Mouse (Mus musculus): ENCODE results near the gene Tns4. TPM values are rescaled to one million over a fixed set of nuclear protein-coding genes. Genes with fewer than 3 reads are reported as not detected.

Tns4 gene
- total RNA-seq, 4 experiments from 2014 or later: not detected

DNA sequence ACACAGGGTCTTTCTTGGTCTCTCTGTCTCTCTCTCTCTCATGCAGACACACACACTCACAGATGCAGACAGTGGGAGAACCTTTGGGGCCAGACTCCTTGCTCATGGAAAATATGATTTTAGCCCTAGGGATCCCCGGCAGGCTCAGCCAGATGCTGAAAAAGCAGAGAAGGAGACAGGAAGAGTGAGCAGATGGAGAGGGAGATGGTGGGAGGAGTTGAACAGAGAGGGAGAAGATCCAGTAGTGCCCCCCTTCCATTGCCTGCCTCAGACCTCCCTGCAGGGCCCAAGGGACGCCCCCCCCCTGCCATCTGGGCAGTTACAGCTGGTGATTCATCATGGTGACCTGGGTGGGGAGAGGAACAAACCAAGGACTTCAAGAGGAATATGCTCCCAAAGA is 41.5 kb downstream of the Tns4 start:
- peak; percentile 28 to 43 for DNase-seq (ENCODE audit: low spot score in 2 of 2)

- DNase-seq (ENCODE audit: low spot score in 2 of 2): peak; percentile 66 to 81
Observed at GRCm38 (mm10) chr11:99047120-99047519, 42.0 kb downstream of the Tns4 start.

DNA sequence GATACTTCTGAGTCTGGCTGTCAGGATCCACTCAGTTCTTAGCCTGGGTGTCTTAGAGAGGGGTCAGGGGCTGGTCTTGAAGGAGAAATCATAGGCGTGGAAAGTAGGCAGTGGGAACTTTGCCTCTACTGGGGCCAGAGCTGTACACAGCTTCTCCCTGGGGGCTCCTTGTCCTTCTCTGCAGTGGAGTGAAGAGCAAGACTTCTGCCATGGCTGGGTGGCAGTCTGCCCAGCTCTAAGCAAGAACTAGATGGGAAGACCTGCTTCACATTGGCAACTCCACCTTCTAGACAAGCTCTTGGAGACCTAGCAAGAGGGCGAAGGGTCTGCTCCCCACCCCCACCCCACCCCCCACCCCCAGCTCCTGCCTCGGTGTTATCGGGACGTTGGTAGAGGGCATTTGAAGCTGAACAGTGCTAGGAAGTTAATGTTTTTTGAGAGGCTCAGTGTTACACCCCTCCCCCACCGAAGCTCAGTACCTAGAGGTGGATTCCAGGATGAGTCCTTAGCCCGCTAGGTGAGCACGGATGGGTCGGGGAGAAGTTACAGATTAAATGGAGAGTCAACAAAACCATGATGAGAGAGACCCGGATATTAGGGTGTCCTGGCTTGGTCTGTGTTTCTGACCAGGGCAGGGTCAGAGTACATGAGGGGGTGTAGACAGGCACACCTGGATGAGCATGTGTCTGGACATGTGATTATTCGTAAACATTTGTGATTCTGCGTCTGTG is 43.8 kb downstream of the Tns4 start:
- no peak for DNase-seq (ENCODE audit: low spot score in 2 of 2)

DNA sequence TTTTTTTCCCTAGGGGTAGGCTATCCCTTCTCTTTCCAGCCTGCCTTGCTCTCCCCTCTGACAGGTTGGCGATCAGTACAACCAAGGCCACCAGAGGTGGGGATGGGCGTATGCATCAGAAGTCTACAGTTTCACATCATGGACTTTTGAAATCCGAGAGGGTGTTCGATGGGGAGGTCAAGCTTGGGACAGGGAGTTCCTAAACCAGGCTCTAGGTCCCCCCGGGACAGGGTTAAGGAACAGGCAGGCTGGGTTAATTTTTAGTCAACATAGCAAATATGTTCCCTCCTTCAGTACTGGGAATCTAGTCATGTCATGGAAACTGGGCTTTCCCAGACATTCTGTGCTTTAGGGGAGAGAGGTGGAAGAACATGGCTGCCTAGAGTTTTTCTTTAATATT is 44.8 kb downstream of the Tns4 start:
- peak in 1 of 2 experiments; percentile 32 for DNase-seq (ENCODE audit: low spot score in 2 of 2)

DNA sequence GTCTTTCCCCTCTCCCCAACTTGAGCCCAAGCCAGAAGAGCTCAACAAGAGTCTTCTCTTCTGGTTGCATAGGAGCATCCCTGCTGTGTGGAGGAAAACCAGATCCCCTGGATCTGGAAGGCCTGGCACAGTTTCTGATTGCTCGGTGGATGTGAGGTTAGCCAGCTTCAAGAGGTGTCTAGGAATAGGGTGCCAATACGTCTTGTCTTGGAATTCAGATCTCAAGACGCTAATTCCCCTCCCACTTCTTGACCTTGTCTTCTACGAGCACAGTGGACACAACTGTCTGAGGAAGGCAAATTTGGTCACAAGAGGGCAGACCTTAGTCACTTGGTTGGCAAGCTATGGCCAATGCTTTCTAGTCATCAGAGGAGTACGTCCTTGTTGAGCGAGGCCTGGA is 45.5 kb downstream of the Tns4 start:
- no peak for DNase-seq (ENCODE audit: low spot score in 2 of 2)

- no peak for DNase-seq (ENCODE audit: low spot score in 2 of 2)
Observed at GRCm38 (mm10) chr11:99042834-99043431, 46.2 kb downstream of the Tns4 start.

DNA sequence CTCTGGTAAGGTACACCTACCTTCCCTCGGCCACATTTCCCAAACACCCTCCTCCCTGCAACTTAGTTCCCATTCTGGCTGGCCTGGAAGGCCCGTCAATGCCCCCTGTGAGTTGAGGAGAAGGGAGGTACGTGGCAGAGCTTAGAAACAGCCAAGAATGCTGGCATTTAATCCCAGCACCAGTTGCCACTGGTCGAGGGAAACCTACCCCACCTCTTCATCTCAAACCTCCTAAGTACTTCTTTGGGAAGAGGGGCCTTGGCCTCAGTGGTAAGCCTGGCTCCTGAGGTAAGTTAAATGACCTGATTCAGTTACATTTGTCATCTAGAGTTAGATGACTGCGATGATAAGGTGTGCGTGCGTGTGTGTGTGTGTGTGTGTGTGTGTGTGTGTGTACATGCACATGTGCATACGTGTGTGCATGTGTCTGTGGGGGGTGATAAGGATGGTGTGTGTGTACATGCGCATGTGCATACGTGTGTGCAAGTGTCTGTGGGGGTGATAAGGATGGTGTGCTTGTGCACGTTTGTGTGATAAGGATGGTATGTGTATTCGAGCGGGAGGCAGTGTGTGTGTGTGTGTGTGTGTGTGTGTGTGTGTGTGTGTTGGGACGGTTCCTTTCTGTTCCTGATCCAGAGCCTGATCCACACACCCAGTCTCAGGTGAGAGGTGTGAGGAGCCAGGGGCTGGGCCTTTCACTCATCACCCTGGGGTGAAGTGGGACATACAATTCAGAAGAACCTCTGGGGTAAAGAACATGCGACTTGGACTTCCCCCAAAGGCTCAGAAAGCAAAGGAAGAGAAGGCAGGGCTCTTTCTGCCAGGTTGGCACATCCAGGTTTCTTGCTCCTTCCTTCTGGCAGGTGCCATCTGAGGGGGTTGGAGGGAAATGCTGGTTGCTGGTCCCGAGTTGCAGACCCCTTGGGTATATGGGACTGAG is 47.0 kb downstream of the Tns4 start:
- DNase-seq (ENCODE audit: low spot score in 2 of 2): no peak

GRCm38 (mm10) chr11:99041051-99041729 is 47.9 kb downstream of the Tns4 start, which contains the start of gene Igfbp4:
Igfbp4 (plus strand) TSS chr11:99041244.
- DNase-seq (ENCODE audit: low spot score in 2 of 2): peak; percentile 46 to 55

DNA sequence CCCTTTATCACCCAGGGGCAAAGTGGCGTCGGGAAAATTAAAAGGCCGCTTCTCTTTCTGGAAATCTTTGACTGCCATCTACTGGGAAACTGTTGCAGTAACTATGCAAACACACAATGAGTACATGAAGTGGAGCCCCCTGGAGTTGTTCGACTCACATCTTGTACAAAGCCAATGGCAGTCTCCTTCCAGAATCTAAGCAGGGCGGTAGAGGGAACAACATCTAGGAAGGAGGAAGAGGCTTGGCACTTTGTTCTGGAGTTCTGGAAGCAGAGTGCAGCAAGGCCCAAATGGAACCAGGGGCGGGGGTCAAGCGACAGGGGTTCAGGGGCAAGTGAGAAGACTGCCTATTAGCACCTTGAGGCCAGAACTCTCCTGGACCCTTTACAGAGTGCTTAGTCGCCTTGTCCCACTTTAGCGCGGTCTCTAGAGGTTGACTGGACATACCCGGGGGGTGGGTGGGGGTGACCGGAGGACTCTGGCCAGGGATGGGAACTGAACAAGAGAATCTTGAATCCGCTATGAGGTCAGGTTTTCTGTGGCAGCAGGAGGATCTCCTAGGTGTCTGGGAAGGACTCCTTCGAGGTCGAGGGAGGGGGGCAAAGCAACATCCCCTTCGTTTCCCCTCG is 48.6 kb downstream of the Tns4 start:
- no peak for DNase-seq (ENCODE audit: low spot score in 2 of 2)

DNA sequence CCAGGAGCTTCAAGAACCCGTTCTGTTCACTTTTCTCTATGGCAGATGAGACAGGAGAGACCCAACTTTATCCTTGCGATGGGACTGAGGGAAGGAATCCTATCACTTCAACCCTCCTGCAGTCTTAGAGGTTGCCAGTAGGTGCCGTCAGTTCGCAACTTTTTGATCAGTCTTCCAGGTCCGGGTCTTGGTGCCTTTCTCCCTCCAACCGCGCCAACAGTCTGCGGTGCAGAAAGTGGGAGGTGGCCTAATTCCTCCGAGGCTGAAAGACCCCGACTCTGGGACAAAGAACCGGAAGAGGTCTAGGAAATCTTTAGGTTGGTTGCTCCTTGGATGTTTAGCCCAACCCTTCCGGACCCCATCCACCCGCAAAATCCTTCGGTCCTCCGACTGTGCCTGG is 49.3 kb downstream of the Tns4 start:
- peak; percentile 62 to 63 for DNase-seq (ENCODE audit: low spot score in 2 of 2)

- DNase-seq (ENCODE audit: low spot score in 2 of 2): no peak
Observed at GRCm38 (mm10) chr11:99036254-99036653, 52.9 kb downstream of the Tns4 start.

- no peak for DNase-seq (ENCODE audit: low spot score in 2 of 2)
Observed at GRCm38 (mm10) chr11:99035350-99035749, 53.8 kb downstream of the Tns4 start.

GRCm38 (mm10) chr11:99026899-99027440 is 62.1 kb downstream of the Tns4 start:
- no peak for DNase-seq (ENCODE audit: low spot score in 2 of 2)

GRCm38 (mm10) chr11:99025878-99026277 is 63.2 kb downstream of the Tns4 start:
- DNase-seq (ENCODE audit: low spot score in 2 of 2): no peak

GRCm38 (mm10) chr11:99024468-99025134 is 64.5 kb downstream of the Tns4 start:
- no peak for DNase-seq (ENCODE audit: low spot score in 2 of 2)

DNA sequence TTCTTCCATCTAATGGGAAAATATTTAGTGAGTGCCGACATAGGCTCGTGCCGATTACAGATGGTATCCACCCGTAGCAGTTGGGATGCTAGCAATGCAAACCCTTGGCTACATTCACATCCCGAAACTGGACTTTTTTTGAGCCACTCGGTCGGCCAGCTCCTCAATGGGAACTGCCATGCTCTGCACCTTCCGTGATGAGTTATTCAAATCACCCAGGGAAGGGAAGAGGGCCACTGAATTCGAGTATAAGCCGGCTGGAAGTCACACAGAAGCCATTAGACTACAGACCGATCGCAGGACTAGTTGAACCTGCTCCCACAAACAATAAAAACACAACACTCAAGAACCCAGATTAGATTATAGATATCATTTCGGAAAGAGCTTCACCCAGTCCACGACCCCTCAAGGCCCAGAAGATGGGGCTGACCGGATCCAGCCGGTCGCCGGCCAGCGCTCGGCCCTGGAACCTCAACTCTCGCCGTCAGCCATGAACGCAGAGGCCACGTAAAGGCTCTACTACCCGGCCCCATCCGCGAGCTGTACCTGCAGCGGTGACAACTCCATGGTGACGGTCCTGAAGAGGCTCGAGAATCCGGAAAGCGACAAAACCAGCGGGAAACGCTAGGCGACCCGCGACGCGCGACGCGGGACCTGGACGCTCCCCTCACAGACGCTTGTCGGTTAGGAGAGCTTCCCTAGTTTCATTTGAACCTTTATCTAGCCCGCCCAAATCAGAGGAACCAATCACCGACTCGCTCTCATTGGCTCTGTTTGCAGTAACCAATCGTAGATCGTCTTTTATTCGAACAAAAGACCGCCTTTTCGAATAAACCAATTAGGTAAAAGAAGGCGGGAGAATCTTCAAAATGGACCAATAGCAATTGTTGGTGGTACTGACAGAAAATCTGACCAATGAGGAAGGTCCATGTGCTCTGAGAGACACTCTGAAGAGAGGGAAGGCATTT is 65.3 kb downstream of the Tns4 start, which contains the start of gene Top2a:
Top2a (minus strand) TSS at position 690 of the 968 bp plus-strand sequence.
- DNase-seq (ENCODE audit: low spot score in 2 of 2): peak; percentile 84 to 90

DNA sequence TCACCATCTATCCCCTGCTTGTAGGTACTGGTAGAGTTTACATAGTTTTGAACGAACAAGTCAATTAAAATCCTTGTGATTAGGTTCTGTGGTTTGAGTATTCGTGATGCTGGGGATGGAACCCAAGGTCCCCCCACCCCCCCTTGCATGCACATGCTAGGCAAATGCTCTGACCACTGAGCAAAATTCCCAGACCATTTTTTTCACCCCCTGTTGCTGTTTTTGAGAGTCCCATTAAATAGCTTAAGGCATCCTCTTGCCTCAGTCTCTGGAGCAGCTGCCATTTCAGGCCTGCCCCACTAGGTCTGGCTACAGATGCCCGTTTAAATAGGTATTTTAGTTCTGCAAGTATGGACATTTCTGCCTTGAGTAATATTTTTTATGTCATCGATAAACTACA is 66.0 kb downstream of the Tns4 start:
- DNase-seq (ENCODE audit: low spot score in 2 of 2): no peak

- no peak for DNase-seq (ENCODE audit: low spot score in 2 of 2)
Observed at GRCm38 (mm10) chr11:99022384-99022933, 66.6 kb downstream of the Tns4 start.
